Mouse (Mus musculus) thymus, postnatal 4 days (tissue): ENCODE results near the gene Trappc3l.
A peak's percentile ranks its signal among the peaks of the same experiment; 100 is the strongest.
"Not testable (repeated sequence)": the region's sequence is repeated elsewhere in the genome, so short reads cannot be mapped to it uniquely, and the experiment has no call there.

Experiments
- DNase-seq: peaks from one replicate; pipeline ENCODE4 v3.0.0; 2021

Gene Trappc3l

GRCm38 (mm10) chr10:34037401-34037800, at the start of gene Trappc3l:
Gene Trappc3l, plus strand, starts transcription at chr10:34037597.
- no peak for DNase-seq

- DNase-seq: not testable (repeated sequence)
Measured at GRCm38 (mm10) chr10:33996686-33997085, 40.7 kb upstream of the Trappc3l start.

- DNase-seq: no peak
Measured at GRCm38 (mm10) chr10:33998397-33998796, 39.0 kb upstream of the Trappc3l start.

GRCm38 (mm10) chr10:34012581-34012980, 24.8 kb upstream of the Trappc3l start:
- no peak for DNase-seq

DNA sequence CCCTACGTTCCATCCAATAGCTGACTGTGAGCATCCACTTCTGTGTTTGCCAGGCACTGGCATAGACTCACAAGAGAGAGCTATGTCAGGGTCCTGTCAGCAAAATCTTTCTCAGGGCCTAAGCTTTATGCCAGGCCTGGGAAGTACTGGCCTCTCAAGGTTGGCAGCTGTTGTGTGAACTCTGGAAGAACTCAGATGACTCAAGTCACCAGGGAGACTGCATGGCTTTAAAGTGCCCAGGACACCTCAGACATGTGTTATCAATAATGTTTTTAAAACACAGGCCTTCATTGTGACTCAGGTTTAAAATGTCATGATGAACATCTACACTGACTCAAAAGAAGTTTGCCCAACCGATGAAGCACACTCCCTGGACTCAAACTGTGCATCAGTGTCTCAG, 24.2 kb upstream of the Trappc3l start:
- no peak for DNase-seq

DNA sequence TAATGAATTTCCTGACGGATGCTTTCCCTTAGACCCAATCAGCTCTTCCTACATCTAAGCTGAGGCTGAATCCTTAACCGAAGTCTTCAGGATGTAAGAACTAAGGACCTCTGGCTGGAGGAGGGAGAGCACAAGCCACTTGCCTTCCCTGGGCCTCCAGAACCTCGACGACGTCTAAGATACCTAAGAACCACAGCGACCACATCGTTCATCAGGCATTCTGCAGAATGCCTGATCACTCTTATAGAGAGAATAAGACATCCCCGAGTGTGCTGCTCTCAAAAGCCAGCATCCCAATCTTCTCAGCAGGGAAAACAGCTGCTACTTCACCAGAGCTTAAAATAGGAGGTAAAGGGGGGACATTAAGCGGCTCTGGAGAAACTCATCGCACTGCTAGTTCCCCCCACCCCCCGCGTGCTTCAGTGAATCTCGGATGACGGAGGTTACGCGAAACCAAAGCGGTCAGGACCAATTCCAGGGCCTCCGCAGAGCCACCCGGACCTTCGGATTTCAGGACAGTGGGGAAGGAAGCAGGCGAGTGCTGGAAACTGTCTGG, 18.6 kb upstream of the Trappc3l start:
- peak; percentile 15 for DNase-seq

GRCm38 (mm10) chr10:34019302-34020075, 17.9 kb upstream of the Trappc3l start, which contains the start of gene Rwdd1:
Gene Rwdd1, minus strand, starts transcription at chr10:34019624.
- peak; percentile 95 for DNase-seq

DNA sequence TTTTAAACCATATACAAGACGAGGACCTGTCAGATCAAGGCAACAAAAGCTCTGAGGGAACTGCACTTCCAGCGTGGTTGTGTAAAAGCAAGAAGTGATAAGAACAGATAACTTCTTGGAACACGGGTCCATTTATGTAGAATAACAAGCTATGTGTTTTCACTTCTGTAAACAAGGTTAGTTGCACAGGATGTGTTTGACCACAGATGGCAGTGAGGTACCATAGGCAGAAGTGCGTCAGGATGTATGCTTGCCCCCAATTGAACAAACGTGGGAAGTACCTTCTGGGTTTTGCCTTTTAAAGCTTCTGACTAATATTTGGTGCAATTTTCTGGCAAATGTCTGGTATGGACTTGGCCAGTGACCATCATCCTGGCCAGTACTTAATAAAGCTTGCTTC, 7.1 kb upstream of the Trappc3l start:
- no peak for DNase-seq

GRCm38 (mm10) chr10:34033630-34034305, 3.6 kb upstream of the Trappc3l start:
- DNase-seq: peak; percentile 90

DNA sequence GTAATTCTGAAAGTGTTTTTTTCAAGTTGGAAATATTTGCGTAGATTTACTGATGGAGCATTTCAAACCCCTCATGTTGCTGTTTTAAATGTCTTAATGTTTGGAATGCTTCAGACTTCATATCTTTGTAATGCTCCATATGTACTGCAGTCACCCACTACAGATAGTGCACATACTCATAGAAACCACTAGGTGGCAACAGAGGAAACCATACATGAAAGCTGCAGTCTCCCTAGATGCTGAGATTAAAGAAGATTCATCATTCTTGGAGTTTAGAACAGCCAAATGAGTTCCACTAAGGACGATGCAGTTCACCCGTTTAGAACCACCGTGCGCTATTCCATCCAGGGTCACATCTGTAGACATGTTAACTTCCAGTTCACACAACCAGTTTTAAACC, 810 bp upstream of the Trappc3l start:
- DNase-seq: no peak

DNA sequence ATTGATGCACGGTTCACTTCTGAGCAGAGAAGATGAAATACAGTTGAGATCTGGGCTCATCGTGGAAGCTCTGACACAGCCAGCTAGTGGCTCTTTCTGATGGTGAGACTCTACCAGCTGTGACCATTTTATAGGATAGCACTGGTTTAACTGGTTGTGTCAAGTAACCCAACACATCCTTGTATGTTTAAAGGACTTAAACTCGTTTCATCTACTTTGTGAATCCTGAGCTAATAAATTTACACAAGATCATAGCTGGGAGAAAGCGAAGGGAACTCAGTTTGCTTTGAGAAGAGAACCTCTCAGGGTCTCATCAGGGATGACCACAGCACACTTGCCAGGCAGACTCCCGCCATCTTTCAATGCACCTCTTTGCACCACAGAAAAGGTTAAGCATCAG, 6.8 kb downstream of the Trappc3l start, which contains the start of gene Calhm4:
Gene Calhm4, minus strand, starts transcription at position 101 of the 400 bp plus-strand sequence.
- no peak for DNase-seq

DNA sequence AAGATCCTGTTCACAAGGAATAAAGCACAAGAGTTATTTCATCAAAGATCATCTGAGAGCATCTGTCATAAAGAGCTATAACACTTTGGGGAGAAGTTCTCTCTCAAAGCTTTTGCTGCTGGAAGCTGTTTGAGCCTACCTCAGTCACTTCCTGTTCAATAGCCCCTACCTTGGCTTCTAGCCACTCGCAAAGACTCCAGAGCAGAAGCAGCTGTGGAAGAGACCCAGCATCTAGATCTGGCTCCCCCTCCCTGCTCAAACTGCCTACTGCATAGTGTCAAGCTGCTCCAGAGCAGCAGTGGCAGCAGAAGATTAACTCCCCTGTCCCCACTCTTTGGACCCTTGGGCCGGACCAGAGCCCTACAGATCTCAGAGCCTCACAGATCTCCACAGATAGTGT, 16.6 kb downstream of the Trappc3l start:
- DNase-seq: peak; percentile 20

DNA sequence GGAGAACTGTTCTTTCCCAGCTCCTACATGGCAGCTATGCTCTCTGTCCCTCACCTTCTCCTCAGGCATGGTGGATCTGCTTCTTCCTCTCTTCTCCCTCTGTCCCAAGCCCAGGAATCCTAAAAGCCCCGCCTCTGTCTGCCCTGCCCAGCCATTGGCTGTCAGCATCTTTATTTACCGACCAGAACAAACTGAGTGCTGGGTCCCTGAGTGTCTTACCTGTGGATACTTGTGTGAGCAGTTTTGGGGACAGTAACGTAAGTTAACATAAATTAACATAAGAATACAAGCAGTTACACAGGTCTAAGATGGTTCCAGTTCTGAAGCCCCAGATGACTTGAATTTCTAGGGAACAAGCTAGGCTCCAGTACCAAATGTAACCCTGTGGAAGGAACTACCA, 29.2 kb downstream of the Trappc3l start:
- DNase-seq: no peak

DNA sequence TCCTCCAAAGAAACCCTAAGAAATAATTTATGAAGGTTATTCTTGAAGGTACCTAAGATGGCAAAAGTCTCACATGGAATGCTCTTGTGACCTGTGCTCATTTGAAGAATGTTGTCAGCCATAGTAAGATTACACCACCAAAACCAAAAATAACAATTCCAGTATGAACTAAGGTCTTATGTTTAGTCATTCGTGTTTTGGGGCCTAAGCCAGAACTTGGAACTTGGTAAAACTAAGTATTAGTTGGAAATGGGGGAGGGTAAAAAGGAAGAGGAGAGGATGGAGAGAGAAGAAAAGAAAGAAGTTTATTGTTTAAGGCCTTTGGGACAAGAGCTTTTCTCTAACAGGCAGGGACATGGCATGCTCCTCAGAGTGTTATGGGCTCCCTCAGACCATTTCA, 32.2 kb downstream of the Trappc3l start:
- no peak for DNase-seq

DNA sequence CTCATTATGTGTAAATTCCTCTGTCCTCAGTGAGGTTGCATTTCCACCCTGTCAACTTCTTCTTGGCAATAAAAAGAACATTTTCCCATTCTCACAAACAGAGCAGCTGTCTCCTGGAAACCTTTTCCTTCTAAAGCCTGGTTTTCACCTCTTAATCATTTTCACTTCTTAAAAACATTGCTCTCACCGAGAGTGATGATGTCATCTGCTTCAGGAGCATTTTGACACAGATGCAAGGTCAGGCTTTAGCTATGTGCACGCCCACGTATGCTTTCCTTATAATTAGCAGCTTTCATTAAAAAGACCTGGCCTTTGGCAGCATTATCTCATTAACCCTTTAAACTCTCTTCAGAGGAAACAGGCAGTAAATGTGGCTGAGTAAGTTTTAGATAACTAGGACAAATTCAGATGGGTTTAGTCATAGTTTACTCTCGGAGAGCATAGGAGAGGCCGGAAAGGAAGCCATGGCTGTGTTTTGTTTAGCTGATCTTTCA, 33.6 kb downstream of the Trappc3l start:
- no peak for DNase-seq

- DNase-seq: no peak
Measured at GRCm38 (mm10) chr10:34071650-34072049, 34.3 kb downstream of the Trappc3l start.

DNA sequence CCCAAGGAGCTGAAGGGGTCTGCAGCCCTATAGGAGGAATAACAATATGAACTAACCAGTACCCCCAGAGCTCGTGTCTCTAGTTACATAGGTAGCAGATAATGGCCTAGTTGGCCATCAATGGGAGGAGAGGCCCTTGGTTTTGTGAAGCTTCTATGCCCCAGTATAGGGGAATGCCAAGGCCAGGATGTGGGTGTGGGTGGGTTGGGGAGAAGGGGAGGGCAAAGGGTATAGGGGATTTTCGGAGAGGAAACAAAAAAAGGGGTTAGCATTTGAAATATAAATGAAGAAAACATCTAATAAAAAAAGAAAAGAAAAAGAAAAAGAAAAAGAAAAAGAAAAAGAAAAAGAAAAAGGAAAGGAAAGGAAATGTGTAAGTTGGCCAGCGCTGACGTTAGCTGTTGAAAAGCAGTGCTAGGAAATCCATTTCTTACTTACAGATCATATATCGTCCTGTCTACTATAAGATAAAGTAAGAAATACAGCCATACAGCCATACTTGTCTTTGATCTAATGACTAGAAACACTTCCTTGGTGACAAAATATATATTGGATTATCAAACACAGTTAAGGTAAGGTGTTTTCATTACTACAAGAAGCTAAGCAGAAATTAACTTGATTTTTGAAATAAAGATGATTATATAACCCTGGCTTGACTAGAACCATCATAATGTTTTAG, 37.3 kb downstream of the Trappc3l start:
- no peak for DNase-seq

GRCm38 (mm10) chr10:34086514-34086913, 49.1 kb downstream of the Trappc3l start:
- DNase-seq: no peak

GRCm38 (mm10) chr10:34088515-34088914, 51.1 kb downstream of the Trappc3l start:
- DNase-seq: no peak

GRCm38 (mm10) chr10:34089517-34089916, 52.1 kb downstream of the Trappc3l start:
- no peak for DNase-seq

DNA sequence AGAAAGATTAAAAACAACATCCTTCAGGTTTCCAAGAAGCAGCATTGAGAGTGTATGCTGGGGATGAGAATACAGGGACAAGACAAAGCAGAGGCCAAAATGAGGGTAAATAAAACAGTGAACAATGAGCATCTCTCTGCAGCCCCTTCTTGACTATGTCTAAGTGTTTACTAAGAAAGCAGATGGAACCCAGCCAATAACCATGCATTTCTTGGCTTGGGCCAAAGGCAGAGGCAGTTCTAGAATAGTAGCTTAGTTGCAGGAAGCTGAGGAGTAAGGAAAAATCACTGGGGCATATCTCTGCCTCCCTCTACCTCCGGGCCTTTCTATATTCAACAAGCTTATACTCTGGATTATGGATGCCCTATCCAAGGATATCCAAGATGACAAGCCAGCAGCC, 53.1 kb downstream of the Trappc3l start:
- DNase-seq: no peak

DNA sequence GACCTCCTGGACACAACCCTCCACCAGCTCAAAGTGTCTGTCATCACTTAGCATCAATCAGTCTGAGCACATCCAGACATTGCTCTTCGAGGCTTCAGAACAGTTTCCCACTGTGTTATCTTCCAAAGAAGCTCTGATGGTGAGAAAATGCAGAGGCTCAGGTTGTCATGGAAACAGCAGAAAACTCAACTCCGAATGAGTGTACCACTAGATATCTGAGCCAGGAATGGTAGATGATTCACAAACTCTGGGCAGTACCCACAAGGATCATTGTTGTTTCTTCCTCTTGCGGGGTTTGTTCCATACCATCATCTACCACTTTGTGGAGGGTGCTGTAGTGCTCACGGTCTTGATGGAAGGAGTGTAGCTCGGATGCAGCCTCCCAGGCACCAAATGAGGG, 54.5 kb downstream of the Trappc3l start:
- no peak for DNase-seq

DNA sequence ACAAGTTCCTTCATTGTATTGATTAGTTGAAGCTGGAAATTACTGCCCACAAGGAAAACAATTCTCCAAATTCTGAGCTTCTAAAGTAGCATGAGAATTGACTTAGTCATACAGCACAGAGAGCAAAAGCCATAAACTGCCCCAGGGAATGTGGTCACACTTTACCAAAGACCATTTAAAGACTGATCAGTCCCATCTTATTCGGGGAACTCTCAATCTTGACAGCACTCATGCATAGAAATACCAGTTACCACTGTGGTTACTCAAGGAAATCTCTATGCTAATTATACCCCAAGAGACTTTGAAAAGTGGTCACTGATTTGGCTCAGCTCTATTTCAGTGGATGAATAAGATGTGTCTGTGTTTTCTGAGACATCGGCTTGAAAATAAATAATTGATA, 57.8 kb downstream of the Trappc3l start:
- no peak for DNase-seq
